Mouse (Mus musculus): ENCODE results near the gene Hip1.
"Not testable (repeated sequence)": the region's sequence is repeated elsewhere in the genome, so short reads cannot be mapped to it uniquely, and the experiment has no call there.

Gene Hip1

GRCm38 (mm10) chr5:135431111-135431510 is 113.8 kb downstream of the Hip1 start:
- no peak for DNase-seq

- peak; percentile 8 for DNase-seq
These were observed 116.1 kb downstream of the Hip1 start for GRCm38 (mm10) chr5:135428786-135429185.

GRCm38 (mm10) chr5:135410266-135410665 is 134.7 kb downstream of the Hip1 start:
- no peak for DNase-seq

DNA sequence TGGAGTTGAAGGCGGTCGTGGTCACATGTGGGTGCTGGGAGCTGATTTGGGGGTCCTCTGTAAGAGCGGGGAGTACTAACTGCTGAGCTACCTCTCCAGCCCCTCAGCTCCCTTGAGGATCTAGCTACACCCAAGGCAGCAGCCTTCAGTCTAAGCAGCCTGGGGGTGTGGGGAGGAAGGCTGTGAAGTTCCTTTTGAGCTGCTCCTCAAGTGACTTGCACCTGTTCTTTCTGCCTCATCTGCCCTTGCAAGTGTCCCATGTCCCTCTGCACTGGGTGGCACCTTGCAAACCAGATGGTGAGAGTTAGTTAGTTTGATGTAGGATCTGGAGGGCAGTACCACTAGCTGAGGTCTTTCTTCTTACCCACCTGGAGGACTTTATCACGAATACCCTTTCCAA is 136.8 kb downstream of the Hip1 start:
- no peak for DNase-seq

- no peak for DNase-seq
These were observed 139.5 kb downstream of the Hip1 start for GRCm38 (mm10) chr5:135405437-135405836.

DNA sequence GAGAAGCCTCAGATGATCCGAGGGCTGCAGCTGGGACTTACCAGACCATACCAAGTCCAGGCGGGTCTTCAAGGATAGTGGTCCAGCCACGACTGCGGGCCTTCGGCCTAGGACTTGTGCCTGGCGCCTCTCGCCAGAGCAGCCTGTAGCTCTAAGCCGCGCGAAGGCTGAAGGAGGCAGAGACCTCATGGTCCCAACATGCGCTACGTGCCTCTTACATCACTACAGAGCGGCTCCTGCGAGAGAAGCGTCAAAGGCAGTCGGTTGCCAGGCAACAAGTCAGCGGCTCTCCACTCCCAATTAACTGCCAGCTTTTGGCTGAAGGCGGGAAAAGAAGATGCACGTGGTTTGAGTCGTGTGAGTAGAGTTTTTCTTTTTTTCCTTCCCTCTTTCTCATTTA is 140.3 kb downstream of the Hip1 start:
- DNase-seq, result no peak

DNA sequence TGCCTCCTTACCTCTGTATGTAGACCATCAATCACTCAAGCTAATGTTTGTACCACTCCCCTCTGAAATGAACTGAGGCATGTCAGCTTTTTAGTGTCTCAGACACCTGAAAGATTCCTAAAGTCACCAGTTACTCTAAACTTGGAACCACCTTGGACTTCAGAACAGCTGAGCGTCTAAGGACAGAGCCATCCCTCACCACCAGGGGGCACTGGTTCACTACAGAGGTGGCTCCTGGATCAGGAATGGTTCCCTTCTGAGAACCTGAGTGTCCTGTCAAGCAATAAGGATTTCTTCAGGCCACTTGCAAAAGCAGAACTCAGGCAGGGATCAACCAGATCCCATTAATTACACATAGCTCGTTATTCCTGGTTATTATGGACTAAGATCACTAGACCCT is 144.7 kb downstream of the Hip1 start:
- DNase-seq, result peak; percentile 68

GRCm38 (mm10) chr5:135399382-135399781 is 145.5 kb downstream of the Hip1 start:
- no peak for DNase-seq

GRCm38 (mm10) chr5:135395826-135396225 is 149.1 kb downstream of the Hip1 start:
- DNase-seq, result no peak

DNA sequence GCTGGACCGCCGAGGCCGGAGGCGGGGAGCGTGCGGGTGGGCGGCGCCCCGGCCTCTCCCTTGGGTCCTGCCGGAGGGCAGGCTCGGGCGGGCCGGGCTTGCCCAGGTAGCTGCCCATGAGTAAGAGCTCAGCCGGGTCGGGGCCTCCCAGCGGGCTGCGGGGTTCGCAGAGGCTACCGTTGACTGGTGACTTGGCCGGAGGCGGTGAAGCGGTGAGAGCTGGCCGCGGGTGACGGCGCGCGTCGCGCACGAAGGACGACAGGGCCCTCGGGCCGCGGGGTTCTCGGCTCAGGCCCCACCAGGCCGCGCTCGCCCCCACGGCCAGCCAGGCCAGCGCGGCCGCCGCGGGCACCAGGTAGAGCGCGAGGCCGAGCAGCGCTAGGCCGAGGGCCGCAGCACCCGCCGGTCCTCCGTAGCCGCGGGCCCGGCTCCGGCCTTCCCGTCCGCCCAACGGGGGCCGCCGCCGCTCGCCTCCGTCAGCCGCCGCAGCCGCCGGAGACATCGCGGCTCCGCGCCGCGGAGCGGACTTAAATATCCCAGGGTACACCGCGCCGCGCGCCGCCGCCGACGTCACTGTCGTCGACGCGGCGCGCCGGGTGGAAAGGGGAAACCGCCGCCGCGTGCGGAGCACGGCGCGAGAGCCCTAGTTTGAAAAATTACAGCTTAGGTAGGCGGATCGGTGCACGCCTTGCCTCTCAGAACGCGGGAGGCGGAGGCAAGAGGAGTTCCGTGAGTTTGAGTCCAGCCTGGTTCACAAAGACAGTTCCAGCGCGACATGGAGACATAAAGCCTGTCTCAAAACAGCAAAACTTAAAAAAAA is 150.7 kb downstream of the Hip1 start, which contains the start of gene Pom121:
Gene Pom121, minus strand, starts transcription at position 543 of the 820 bp plus-strand sequence.
- peak; percentile 75 for DNase-seq

GRCm38 (mm10) chr5:135383771-135384170 is 161.1 kb downstream of the Hip1 start:
- DNase-seq, result no peak

- DNase-seq, result no peak
These were observed 162.2 kb downstream of the Hip1 start for GRCm38 (mm10) chr5:135382746-135383145.

DNA sequence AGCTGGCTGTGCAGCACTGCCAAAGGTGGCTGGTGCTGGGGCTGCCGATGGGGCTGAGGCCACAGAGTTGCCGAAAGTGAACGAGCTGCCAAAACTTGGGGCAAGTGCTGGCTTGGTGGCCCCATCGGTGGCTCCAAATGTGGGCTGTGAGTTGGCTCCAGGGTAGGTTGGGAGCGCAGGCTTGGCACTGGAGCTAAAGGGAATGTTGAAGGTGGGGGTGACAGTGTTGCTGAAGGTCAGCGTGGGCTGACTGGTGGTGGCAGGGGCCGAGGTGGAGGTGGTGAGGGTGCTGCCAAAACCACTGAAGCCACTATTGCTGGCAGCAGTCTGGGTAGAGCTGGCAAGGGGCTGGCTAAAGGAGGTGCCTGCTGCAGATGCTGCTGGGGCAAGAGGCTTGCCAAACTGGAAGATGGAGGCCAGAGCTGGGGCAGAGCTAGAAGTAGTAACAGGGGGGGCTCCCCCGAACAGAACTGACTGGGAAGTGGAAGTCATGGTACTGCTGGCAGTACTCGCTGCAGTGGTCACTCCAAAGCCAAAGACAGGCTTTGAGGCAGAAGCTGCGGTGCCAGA is 163.5 kb downstream of the Hip1 start:
- no peak for DNase-seq

DNA sequence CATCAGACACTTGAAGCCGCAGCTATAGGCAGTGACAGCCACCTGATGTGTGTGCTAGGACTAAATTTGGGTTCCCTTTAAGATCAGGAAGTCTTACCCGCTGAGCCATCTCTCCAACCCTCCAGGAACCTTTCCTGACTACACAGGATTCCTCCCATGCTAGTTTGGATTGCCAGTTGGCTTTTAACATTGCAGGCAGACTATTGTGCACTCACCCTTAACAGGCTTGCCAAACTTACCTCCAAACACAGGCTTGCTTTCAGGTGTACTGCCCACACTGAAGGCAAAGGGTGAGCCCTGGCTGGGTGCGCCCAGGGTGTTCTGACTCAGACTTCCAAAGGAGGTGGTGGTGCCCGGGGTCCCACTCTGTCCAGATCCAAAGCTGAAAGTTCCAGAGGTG is 164.2 kb downstream of the Hip1 start:
- no peak for DNase-seq

DNA sequence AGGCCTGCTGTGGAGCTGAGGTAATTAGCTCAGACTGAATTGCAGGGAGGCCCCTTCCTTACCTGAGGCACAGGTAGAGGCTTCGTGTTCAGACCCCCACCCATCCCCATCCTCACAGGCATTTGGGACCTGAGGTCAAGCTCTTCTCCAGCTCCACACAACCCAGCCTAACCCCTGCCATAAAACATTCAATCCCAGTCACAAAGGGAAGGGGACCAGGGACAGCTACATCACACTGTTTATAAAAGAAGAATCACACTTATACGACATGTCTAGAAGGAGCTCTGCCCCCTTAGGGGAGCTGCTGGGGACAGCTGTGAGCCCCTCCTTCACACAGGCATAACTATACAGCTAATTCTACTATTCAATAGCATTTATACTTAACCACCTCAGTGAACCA is 168.6 kb downstream of the Hip1 start:
- no peak for DNase-seq

- no peak for DNase-seq
These were observed 169.8 kb downstream of the Hip1 start for GRCm38 (mm10) chr5:135375167-135375566.

GRCm38 (mm10) chr5:135373601-135374000 is 171.3 kb downstream of the Hip1 start:
- no peak for DNase-seq

DNA sequence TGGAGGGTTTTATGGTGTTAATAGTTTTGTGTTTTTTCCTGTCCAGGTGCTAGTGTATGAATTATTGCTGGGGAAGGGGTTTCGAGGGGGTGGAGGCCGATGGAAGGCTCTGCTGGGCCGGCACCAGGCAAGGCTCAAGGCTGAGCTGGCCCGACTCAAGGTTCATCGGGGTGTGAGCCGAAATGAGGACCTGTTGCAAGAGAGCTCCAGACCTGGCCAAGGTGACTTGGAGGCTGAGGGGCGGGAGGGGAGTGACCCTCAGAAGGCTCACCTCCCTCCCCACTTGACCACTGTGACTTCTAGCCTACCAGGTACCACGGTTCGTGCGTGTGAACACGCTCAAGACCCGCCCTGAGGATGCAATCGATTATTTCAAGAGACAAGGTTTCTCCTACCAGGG is 173.7 kb downstream of the Hip1 start:
- no peak for DNase-seq

DNA sequence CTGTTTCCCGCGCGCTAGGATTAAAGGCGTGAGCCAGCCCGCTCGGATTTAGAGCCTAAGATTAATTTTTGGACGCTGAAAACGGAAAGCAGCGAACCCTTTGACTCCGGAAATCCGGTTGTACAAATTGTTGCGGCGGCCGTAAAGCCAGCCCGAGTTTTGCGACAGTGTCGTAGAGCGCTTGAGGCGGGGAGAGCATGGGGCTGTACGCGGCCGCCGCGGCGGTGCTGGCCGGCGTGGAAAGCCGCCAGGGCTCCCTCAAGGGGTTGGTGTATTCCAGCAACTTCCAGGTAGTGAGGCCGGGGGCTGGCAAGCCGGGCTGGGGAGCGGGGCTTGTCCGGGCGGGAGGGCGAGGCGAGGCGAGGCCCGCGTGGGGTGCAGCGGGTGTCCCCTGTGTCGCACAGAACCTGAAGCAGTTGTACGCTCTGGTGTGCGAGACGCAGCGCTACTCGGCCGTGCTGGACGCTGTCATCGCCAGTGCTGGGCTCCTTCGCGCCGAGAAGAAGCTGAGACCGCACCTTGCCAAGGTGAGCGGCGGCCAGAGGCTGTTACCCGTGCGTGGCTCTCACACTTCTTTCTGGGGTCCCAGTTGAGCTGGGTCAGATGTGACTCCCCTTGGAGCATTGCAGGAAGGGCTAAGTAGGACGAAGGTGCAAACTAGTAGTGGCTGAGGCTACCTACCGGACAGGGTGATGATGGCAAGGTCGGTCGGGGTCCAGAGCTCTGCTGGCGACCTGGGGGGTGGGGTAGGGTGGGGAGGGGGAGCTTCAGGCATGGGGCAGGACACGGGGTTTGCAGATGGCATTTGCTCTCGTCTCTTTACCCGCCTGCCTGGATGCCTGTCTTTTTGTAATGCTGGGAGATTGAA is 174.9 kb downstream of the Hip1 start, which contains the start of gene Nsun5:
Gene Nsun5, plus strand, starts transcription at position 167 of the 868 bp plus-strand sequence.
- DNase-seq, result peak; percentile 95

GRCm38 (mm10) chr5:135369196-135369595 is 175.7 kb downstream of the Hip1 start:
- not testable (repeated sequence) for DNase-seq

GRCm38 (mm10) chr5:135368312-135368711 is 176.6 kb downstream of the Hip1 start:
- no peak for DNase-seq

DNA sequence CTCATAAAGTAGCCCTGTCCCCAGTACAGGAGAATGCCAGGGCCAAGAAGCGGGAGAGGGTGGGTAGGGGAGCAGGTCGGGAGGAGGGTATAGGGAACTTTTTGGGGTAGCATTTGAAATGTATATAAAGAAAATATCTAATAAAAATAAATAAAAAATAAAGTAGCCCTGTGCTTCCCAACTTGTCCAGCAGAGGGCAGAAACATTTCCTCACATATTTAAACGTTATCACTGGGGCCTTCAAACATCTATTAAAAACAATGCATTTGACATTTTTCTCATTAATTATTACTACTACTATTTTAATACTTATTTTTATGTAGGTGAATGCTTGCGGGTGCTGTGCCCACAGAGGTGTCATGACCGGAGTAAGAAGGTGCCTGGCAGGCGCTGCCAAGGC is 177.1 kb downstream of the Hip1 start:
- peak; percentile 54 for DNase-seq

- no peak for DNase-seq
These were observed 181.4 kb downstream of the Hip1 start for GRCm38 (mm10) chr5:135363540-135363939.
